Mouse (Mus musculus): ENCODE measurements at regions not wholly inside any gene's neighbourhood (a gene's known extent, or its start where the extent isn't known, plus 50 kb on each side); places are given as distances from the start of the nearest gene placed in this dataset.
A peak's percentile ranks its signal among the peaks of the same experiment; 100 is the strongest.

DNA sequence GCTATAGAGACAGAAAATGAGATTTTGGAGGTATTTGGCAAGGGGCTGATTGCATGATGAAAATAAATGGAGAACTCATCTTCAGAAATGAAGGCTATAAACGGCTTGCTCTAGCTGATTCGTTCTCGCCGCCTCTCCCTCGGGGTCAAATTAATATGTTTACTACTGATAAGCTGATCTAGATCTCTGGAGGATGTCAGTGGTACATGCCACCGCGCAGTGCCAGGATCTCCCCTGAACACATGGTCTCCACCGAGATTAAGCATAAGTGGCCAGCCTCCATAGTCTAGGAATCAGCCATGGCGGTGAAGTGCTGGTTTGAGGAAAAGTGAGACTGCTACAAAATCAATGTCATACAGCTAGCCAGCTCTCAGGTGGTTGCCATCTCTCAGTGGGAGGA lies 61.0 kb upstream of the Aff3 start:
- H3K9me3 ChIP-seq (ENCODE audit: control insufficient read depth, insufficient read depth, low read depth, low read length): no peaks in the 10 kb centered on the region
- no peak overlapping the region for H3K27ac ChIP-seq (ENCODE audit: insufficient read depth, low read depth, low read length, poor library complexity, severe bottlenecking)
- in situ Hi-C loops (cut with MboI; ENCODE audit: low sequenced_read_pairs in 2 of 2, unreplicated experiment in 2 of 2): no loop called here
- no peak for DNase-seq (ENCODE audit: low read depth, low spot score)
- no peak overlapping the region for H3K9ac ChIP-seq (ENCODE audit: insufficient read depth, low read depth, low read length, poor library complexity, severe bottlenecking)
- H3K4me3 ChIP-seq (ENCODE audit: insufficient read depth in 1 of 2, low read depth in 1 of 2, low read length in 2 of 2, poor library complexity in 1 of 2, severe bottlenecking in 1 of 2): no peak overlapping the region
- H3K4me1 ChIP-seq (ENCODE audit: control insufficient read depth in 2 of 2, insufficient read depth in 2 of 2, low read length in 2 of 2, poor library complexity in 1 of 2): no peaks in the 10 kb centered on the region
- H3K36me3 ChIP-seq (ENCODE audit: control insufficient read depth, insufficient read depth, low read length, poor library complexity, severe bottlenecking): no peaks in the 10 kb centered on the region
- TF ChIP-seq ZC3H11A (IDR thresholded peaks at IDR 0.05; ENCODE audit: borderline replicate concordance, low read depth, low read length) (no peak), ZNF384 (IDR thresholded peaks at IDR 0.05; ENCODE audit: low read depth, low read length) (no peak), CHD2 (IDR thresholded peaks at IDR 0.05; ENCODE audit: low read depth, low read length) (no peak), MAFK (IDR thresholded peaks at IDR 0.05; ENCODE audit: insufficient read depth, low read depth, low read length) (no peak), HCFC1 (IDR thresholded peaks at IDR 0.05; ENCODE audit: borderline replicate concordance, insufficient read depth, low read length) (no peak)

DNA sequence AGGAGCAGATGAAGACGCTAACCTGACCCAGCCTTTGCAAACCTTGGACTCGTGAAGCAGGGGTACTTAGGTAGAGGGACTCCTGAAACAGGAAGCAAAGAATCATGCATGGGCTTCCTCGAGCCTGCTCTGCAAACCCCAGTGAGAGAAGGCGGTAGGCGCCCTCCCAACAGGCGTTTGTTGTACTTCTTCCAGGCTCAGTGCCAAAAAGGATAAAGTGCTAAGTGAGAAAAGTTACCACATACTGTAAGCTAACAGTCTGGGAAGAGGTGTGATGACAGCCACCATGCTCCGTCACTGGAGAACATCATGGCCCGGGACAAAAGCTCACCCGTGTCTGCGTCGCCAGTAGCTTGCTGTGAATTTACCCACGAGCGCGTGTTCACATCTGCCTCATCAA lies 59.9 kb upstream of the Aff3 start:
- Histone ChIP-seq H3K36me3 (ENCODE audit: control insufficient read depth, insufficient read depth, low read length, poor library complexity, severe bottlenecking) (no peaks in the 10 kb centered on the region), H3K4me3 (ENCODE audit: insufficient read depth in 1 of 2, low read depth in 1 of 2, low read length in 2 of 2, poor library complexity in 1 of 2, severe bottlenecking in 1 of 2) (no peak overlapping the region), H3K9ac (ENCODE audit: insufficient read depth, low read depth, low read length, poor library complexity, severe bottlenecking) (no peak overlapping the region), H3K9me3 (ENCODE audit: control insufficient read depth, insufficient read depth, low read depth, low read length) (no peaks in the 10 kb centered on the region), H3K27ac (ENCODE audit: insufficient read depth, low read depth, low read length, poor library complexity, severe bottlenecking) (no peak overlapping the region), H3K4me1 (ENCODE audit: control insufficient read depth in 2 of 2, insufficient read depth in 2 of 2, low read length in 2 of 2, poor library complexity in 1 of 2) (no peaks in the 10 kb centered on the region)
- TF ChIP-seq CHD2 (IDR thresholded peaks at IDR 0.05; ENCODE audit: low read depth, low read length): no peak
- in situ Hi-C loops (cut with MboI; ENCODE audit: low sequenced_read_pairs in 2 of 2, unreplicated experiment in 2 of 2): no loop called here
- DNase-seq (ENCODE audit: low read depth, low spot score): no peak

DNA sequence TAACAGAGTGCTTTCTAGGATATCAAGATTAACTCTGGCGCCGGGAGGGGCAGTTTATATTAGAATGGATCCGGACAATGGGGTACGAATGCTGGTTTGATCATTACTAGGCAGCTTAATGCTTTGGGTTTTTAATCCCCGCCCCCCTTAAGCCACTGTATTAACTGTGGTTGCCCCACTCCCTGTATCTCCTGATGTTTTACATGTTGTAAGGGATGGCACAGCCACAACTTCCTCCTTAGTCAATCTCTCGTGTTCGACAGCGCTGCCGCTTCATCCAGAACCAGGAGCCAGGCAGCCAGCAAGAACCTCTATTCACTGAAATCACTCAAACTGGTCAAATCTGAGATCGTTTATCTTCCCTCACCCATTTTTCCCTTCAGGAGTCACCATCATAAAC lies 57.4 kb upstream of the Aff3 start:
- Histone ChIP-seq H3K9ac (ENCODE audit: insufficient read depth, low read depth, low read length, poor library complexity, severe bottlenecking) (no peak overlapping the region), H3K27ac (ENCODE audit: insufficient read depth, low read depth, low read length, poor library complexity, severe bottlenecking) (no peak overlapping the region), H3K9me3 (ENCODE audit: control insufficient read depth, insufficient read depth, low read depth, low read length) (no peaks in the 10 kb centered on the region), H3K4me1 (ENCODE audit: control insufficient read depth in 2 of 2, insufficient read depth in 2 of 2, low read length in 2 of 2, poor library complexity in 1 of 2) (no peaks in the 10 kb centered on the region), H3K36me3 (ENCODE audit: control insufficient read depth, insufficient read depth, low read length, poor library complexity, severe bottlenecking) (no peaks in the 10 kb centered on the region), H3K4me3 (ENCODE audit: insufficient read depth in 1 of 2, low read depth in 1 of 2, low read length in 2 of 2, poor library complexity in 1 of 2, severe bottlenecking in 1 of 2) (no peak overlapping the region)
- in situ Hi-C loops (cut with MboI; ENCODE audit: low sequenced_read_pairs in 2 of 2, unreplicated experiment in 2 of 2): no loop called here
- DNase-seq (ENCODE audit: low read depth, low spot score): no peak
- TF ChIP-seq ZNF384 (IDR thresholded peaks at IDR 0.05; ENCODE audit: low read depth, low read length): no peak

DNA sequence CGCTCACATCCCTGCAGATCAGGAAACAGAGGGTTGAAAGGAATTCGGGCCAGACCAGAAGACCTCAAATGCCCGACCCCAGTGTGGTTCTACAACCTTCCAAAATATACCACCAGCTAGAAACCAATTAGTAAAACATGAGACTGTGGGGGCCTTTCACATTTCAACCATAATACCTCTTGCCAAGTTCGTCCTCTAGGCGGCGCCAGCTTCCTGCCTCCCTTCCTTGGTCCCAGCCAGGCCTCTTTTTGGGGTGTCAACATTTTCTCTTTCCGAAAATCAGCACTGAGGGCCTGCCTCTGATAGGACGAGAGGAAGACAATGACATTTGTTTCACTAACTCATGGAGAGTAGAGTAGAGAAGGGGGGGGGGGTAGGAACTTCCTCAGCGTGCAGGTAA lies 55.5 kb upstream of the Aff3 start:
- H3K9ac ChIP-seq (ENCODE audit: insufficient read depth, low read depth, low read length, poor library complexity, severe bottlenecking): no peak overlapping the region
- no peaks in the 10 kb centered on the region for H3K36me3 ChIP-seq (ENCODE audit: control insufficient read depth, insufficient read depth, low read length, poor library complexity, severe bottlenecking)
- DNase-seq (ENCODE audit: low read depth, low spot score): peak; percentile 6
- in situ Hi-C loops (cut with MboI; ENCODE audit: low sequenced_read_pairs in 2 of 2, unreplicated experiment in 2 of 2): no loop called here
- TF ChIP-seq MAFK (IDR thresholded peaks at IDR 0.05; ENCODE audit: insufficient read depth, low read depth, low read length) (no peak), ZC3H11A (IDR thresholded peaks at IDR 0.05; ENCODE audit: borderline replicate concordance, low read depth, low read length) (no peak), HCFC1 (IDR thresholded peaks at IDR 0.05; ENCODE audit: borderline replicate concordance, insufficient read depth, low read length) (no peak), ZNF384 (IDR thresholded peaks at IDR 0.05; ENCODE audit: low read depth, low read length) (no peak), CHD2 (IDR thresholded peaks at IDR 0.05; ENCODE audit: low read depth, low read length) (no peak)
- no peak overlapping the region for H3K27ac ChIP-seq (ENCODE audit: insufficient read depth, low read depth, low read length, poor library complexity, severe bottlenecking)
- no peaks in the 10 kb centered on the region for H3K4me1 ChIP-seq (ENCODE audit: control insufficient read depth in 2 of 2, insufficient read depth in 2 of 2, low read length in 2 of 2, poor library complexity in 1 of 2)
- no peak overlapping the region for H3K4me3 ChIP-seq (ENCODE audit: insufficient read depth in 1 of 2, low read depth in 1 of 2, low read length in 2 of 2, poor library complexity in 1 of 2, severe bottlenecking in 1 of 2)
- no peaks in the 10 kb centered on the region for H3K9me3 ChIP-seq (ENCODE audit: control insufficient read depth, insufficient read depth, low read depth, low read length)

DNA sequence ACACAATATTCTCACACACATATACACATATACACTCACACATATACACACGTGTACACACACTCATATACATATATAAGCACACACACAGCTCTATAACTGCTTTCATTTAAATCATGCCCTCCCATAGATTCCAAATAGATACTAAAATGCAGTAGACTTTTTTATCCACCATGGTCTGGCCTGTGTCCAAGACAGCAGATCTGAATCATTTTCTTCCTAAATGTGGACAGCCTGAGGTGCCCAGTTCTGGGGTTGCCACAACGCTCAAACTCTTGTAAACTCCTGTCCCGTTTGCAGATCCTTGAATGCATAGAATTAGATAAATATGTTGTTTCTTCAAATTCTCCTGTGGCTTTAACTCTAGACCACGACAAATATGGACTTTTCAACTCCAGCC lies 50.9 kb upstream of the Aff3 start:
- no peak overlapping the region for H3K9ac ChIP-seq (ENCODE audit: insufficient read depth, low read depth, low read length, poor library complexity, severe bottlenecking)
- DNase-seq (ENCODE audit: low read depth, low spot score): no peak
- no peaks in the 10 kb centered on the region for H3K4me1 ChIP-seq (ENCODE audit: control insufficient read depth in 2 of 2, insufficient read depth in 2 of 2, low read length in 2 of 2, poor library complexity in 1 of 2)
- TF ChIP-seq ZC3H11A (IDR thresholded peaks at IDR 0.05; ENCODE audit: borderline replicate concordance, low read depth, low read length) (no peak), MAFK (IDR thresholded peaks at IDR 0.05; ENCODE audit: insufficient read depth, low read depth, low read length) (no peak), HCFC1 (IDR thresholded peaks at IDR 0.05; ENCODE audit: borderline replicate concordance, insufficient read depth, low read length) (no peak), ZNF384 (IDR thresholded peaks at IDR 0.05; ENCODE audit: low read depth, low read length) (no peak), CHD2 (IDR thresholded peaks at IDR 0.05; ENCODE audit: low read depth, low read length) (no peak)
- no peak overlapping the region for H3K4me3 ChIP-seq (ENCODE audit: insufficient read depth in 1 of 2, low read depth in 1 of 2, low read length in 2 of 2, poor library complexity in 1 of 2, severe bottlenecking in 1 of 2)
- in situ Hi-C loops (cut with MboI; ENCODE audit: low sequenced_read_pairs in 2 of 2, unreplicated experiment in 2 of 2): no loop called here
- H3K36me3 ChIP-seq (ENCODE audit: control insufficient read depth, insufficient read depth, low read length, poor library complexity, severe bottlenecking): no peaks in the 10 kb centered on the region
- no peak overlapping the region for H3K27ac ChIP-seq (ENCODE audit: insufficient read depth, low read depth, low read length, poor library complexity, severe bottlenecking)
- H3K9me3 ChIP-seq (ENCODE audit: control insufficient read depth, insufficient read depth, low read depth, low read length): no peaks in the 10 kb centered on the region

All from ES-E14 (cell line).